Mouse (Mus musculus): ENCODE data around the gene Caml.
A peak's percentile ranks its signal among the peaks of the same experiment; 100 is the strongest.
"Not testable (repeated sequence)": the region's sequence is repeated elsewhere in the genome, so short reads cannot be mapped to it uniquely, and the experiment has no call there.

Caml gene

GRCm38 (mm10) chr13:55622649-55623541 lies at the start of gene Caml:
Gene Caml (plus strand): TSS chr13:55623005.
- DNase-seq (ENCODE audit: low spot score), result peak; percentile 97

DNA sequence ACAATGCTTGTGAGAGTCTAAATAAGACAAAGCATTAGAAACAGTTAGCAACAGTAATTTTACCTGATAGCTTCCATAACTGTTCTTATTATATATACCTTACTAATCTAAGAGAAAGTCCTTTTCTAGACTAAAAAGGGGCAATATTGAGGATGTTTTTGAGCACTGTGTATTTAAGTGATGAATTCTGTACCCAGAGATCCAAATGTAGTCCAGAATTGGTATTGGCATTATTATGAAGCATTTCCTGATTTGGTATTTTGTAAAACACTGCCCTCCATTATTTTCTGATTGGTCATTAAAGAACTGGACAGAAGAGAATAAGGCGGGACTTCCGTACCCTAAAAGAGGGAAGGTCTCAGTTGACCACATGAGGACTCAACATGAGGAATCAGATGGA lies 49.4 kb upstream of the Caml start, which contains the start of gene Tmed9:
TSS of gene Tmed9 (plus strand) at position 301 of the 400 bp plus-strand sequence.
- DNase-seq (ENCODE audit: low spot score), result no peak

GRCm38 (mm10) chr13:55574321-55574720 lies 48.5 kb upstream of the Caml start:
- DNase-seq (ENCODE audit: low spot score), result no peak

DNA sequence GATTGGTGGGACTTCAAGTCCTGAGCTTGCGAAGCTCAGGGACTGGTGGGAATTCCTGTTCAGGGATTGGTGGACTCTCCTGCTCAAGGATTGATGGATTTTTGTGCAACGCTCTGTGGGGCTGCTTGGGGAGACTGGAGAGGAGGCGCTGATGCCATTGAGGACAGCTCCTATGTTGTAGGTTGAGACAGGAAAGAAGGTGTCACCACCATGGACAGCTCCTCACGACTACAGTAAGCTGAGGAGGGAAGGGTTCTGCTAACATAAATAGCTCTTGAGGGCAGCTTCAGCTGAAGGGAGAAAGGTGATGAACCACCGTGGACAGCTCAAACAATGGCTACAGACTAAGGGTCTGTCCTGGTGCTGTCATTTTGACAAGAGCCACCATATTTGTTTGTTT lies 46.9 kb upstream of the Caml start:
- DNase-seq (ENCODE audit: low spot score), result no peak

- DNase-seq (ENCODE audit: low spot score), result not testable (repeated sequence)
Observed at GRCm38 (mm10) chr13:55576872-55577271, 45.9 kb upstream of the Caml start.

DNA sequence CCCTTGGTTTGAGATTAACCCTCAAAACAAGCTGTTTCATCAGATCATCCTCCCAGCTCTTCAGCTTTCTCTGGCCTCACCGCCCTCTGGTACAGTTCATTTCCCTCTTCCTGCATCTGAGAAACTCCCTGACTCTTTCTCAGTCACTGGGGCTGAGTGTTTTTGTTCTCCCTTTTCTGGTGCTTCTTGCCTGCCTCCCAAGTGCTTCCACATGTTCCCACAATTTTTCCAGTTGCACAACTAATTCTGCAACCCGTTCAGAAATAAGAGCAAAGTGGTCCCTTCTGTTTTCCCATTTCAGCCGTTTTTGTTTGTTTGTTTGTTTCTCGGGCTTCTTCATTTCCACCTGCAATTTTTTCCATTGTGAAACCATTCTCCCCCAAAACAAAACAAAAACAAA lies 44.7 kb upstream of the Caml start:
- DNase-seq (ENCODE audit: low spot score), result no peak

DNA sequence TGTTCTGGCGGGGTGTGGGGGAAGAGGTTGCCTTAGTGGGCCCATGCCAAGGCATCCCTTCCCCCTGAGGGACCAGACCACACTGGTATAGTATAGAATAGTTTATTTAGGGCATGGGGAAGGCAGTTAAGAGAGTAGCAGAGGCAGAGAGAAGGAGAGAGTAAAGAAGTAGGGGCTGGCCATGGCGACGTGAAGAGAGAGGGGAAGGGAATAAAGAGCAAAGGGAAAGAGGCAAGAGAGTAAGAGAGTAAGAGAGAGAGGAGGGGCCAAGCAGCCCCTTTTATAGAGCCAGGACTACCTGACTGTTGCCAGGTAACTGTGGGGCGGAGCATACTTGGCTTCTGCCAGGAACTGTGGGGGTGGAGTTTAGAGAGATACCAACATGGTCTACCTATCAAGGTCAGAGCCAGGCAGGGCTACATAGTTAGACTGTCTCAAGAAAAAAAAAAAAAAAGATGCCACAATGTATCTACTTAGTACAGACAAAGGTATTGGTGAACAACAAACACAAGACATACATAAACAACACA lies 30.8 kb upstream of the Caml start:
- DNase-seq (ENCODE audit: low spot score), result no peak

DNA sequence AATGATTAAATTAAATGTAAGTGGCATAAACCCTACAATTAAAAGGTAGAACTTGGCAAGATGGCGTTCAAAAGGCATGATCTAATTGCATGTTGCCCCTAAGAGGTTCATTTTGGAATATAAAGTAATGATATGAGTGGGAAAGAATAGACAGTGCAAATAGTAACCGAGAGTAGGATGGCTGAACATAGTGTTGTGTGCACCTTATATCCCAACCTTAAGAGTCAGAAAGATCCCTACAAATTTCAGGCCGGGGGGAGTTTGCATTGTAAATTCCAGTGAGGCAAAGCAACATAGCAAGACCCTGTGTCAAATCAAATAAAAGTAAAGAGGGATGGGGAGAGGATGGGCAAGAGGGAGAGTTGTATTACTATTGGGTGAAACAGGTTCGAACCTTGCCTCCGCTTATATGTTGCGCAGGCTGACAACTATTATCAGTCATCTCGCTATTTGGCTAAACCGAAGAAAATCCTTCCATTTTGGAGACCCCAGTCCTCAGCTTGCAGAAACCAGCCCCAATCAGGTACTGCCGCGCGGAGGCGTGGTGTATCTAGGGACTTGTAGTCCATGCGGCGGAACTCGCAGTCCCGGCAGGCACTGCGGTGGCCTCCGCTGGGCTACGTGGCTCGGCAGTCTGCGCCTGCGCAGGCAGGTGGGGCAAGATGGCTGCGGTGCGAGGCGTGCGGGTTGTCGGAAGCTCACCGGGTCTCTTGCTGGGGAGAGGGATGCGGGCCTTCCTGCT lies 30.1 kb upstream of the Caml start:
- peak; percentile 98 for DNase-seq (ENCODE audit: low spot score)

- no peak for DNase-seq (ENCODE audit: low spot score)
Observed at GRCm38 (mm10) chr13:55593254-55593747, 29.5 kb upstream of the Caml start.

DNA sequence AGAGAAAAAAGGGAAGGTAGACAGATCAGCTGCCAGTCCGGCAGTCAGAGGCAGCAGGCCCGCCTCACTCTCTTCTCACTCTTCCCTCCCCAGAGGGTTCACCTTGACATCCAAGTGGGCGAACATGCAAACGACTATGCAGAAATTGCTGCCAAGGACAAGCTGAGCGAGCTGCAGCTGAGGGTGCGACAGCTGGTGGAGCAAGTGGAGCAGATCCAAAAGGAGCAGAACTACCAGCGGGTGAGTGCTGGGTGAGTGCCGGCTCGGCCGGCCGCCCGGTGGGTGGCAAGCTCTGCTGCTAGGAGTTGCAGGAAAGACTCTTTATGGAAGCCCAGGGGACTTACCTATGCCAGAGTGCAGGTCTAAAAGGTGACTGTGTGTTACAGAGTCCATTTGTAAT lies 27.4 kb upstream of the Caml start:
- DNase-seq (ENCODE audit: low spot score), result no peak

DNA sequence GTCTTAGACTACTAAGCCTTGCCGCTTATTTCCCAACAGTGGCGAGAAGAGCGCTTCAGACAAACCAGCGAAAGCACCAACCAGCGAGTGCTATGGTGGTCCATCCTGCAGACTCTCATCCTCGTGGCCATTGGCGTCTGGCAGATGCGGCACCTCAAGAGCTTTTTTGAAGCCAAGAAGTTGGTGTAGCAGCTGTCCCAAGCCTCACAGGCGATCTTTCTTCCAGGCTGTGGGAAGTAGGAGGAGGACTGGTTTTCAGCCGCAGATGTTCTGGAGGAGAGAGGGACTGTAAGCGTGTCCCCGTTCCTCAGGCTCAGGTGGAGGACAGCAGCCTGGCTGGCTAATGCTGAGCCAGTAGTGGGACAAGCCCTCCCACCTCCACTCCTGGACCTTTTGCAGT lies 26.0 kb upstream of the Caml start:
- no peak for DNase-seq (ENCODE audit: low spot score)

DNA sequence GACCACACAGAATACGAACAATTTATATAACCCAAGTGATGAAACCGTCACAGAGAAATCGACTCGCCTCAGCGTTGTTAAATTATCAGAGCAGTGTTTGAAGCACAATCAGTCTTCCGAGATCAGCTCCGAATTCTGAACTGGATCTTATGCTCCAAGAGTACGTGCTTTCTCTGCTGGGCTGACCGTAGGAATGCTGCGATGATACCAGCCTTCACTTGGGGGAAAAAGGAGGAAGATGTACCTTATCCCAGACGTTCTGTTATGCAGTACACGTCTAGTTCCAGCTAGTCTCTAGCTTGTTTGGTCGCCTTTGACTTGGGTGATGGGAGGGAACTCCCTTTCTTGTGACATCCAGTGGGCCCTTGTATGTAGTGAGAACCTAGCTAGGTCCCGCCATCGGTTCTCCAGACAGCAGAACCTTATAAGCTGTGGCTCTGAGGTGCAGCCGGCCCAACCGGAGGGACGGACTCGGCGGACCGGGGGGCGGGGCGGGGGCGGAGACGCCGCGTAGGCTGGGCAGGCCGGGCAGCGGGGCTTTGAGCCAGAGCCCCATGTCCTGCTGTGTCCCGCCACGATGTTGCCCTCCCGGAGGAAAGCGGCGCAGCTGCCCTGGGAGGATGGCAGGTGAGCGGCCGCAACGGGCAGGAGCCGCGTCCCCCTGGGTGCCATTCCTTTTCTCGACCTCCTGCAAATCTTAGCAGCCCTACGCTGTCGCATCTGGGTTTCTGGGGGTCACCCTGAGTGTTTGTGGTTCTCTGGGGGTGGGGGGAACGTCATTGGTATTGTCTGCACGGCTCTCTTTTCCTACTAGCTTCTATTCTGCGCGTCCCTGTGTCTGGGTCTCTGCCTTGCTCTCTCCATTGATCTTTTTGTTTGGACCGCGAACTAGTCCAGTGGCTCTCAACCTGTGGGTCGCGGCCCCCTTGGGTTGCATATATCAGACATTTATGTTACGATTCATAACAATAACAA lies 23.0 kb upstream of the Caml start, which contains the start of gene B4galt7:
TSS of gene B4galt7 (plus strand) at position 331 of the 975 bp plus-strand sequence.
- DNase-seq (ENCODE audit: low spot score), result peak; percentile 83

DNA sequence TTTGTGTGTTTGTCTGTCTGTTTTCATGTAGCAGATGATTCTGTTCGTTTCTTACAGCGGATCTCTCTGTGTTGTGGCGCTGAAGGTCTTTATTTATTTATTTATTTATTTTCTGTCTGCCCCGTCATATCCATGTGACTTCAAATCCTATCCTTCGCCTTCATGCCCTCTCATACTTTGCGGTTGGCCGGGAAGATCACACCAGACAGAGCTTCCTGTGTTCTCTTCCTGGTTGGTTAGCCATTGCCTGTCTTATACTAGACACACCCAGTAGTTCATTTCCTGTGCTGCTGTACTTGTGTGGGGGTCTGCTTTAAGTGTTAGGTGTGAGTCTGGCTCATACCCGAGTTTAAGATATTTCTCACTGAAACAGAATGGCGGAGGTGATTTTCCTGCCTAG lies 22.1 kb upstream of the Caml start:
- peak; percentile 33 for DNase-seq (ENCODE audit: low spot score)

DNA sequence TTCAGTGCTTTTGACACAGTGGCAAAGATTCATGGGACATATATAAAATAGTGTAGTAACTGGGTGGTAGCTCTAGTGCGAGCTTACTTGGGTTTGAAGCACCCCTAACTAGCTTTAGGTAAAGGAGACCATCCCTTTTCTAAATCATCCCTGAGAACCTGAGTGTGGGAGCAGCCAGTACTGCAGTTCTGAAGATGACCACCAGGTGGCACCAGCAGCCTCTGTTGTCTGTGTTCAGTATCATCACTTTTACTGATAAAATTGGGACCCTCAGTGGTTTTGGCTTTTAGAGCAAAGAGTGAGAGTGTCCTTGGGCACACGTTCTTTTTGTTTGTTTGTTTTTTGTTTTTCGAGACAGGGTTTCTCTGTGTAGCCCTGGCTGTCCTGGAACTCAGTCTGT lies 21.2 kb upstream of the Caml start:
- peak; percentile 92 for DNase-seq (ENCODE audit: low spot score)

DNA sequence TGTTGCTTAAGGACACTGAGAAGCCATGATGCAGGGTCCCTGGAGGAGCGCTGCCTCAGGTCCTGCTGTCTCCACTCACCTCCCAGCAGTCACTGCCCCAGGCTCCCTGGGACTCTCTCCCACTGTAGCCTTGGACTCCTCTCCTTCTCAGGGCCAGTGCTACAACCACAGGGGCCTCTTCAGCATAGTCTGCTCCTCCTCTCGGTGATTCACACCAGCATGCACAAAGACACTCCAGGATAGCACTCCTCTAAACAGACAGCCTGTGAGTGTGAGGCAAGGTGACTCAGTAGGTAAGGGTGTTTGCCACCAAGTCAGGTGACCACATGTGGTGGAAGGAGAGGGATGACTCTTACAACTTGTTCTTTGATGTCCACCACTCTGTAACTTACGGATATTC lies 18.2 kb upstream of the Caml start:
- no peak for DNase-seq (ENCODE audit: low spot score)

- no peak for DNase-seq (ENCODE audit: low spot score)
Observed at GRCm38 (mm10) chr13:55606899-55607623, 15.7 kb upstream of the Caml start.

- no peak for DNase-seq (ENCODE audit: low spot score)
Observed at GRCm38 (mm10) chr13:55607624-55608006, 15.2 kb upstream of the Caml start.

DNA sequence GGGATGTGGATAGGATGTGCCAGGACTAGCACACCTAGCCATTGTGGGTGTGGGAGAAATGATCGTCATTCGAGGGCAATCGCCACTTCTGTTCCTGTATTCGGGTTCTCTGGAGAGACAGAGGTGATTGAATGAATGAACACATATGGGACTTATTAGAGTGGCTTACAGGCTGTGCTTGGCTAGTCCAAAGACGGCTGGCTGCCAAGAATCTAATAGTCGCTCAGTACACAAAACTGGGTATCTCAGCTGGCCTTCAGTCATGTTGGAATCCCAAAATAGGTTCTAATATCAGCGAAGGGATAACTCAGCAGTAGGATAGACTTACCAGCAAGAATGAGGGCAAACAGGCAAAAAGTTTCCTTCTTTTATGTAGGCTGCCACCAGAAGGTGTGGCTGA lies 10.8 kb upstream of the Caml start:
- DNase-seq (ENCODE audit: low spot score), result no peak

- DNase-seq (ENCODE audit: low spot score), result no peak
Observed at GRCm38 (mm10) chr13:55613471-55613870, 9.3 kb upstream of the Caml start.

GRCm38 (mm10) chr13:55619328-55619727 lies 3.5 kb upstream of the Caml start:
- DNase-seq (ENCODE audit: low spot score), result no peak

DNA sequence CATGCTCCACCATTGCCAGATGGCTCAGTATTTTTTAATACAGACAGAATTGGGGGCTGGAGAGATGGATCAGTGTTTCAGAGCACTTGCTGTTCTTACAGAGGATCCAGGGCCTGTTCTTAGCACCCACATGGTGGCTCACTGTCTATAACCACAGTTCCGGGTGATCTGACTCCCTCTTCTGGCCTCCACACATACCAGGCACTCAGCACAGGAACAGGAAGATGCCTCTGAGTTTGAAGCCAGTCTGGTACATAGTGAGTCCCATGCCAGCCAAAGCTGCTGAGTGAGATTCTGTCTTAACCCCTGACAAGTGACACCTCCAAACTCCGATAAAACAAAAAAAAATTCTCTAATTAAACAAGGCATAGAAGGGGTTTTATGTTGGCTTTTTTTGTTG lies 2.5 kb upstream of the Caml start:
- no peak for DNase-seq (ENCODE audit: low spot score)

Measured in embryo, embryonic 10.5 days (tissue).